Mouse (Mus musculus) heart, embryonic 12.5 days (tissue): ENCODE data around the gene Col4a1. TPM values are rescaled to one million over a fixed set of nuclear protein-coding genes. Genes with fewer than 3 reads are reported as not detected.

Source experiments
- ATAC-seq: fragments of 200-750 bp; cut with Nextera tagmentation; 2 replicates; pipeline ENCODE4 v1.8.0; 2017; ENCODE audit warnings: moderate TSS enrichment, moderate library complexity; ENCODE audit not compliant: insufficient number of reproducible peaks, low FRiP score
- H3K27ac ChIP-seq: fragments of 300-500 bp; sonication (generic); 2 replicates; pipeline ENCODE4 v1.5.1; 2016; ENCODE audit warnings: mild to moderate bottlenecking, moderate library complexity; ENCODE audit not compliant: poor library complexity, severe bottlenecking
- H3K27me3 ChIP-seq: fragments of 300-500 bp; sonication (generic); replicated peaks from 2 replicates; pipeline ENCODE4 v1.6.1; 2016; ENCODE audit warnings: mild to moderate bottlenecking, moderate library complexity
- H3K36me3 ChIP-seq: fragments of 300-500 bp; sonication (generic); 2 replicates; pipeline ENCODE4 v1.6.1; 2016; ENCODE audit warnings: mild to moderate bottlenecking, moderate library complexity
- H3K4me1 ChIP-seq: fragments of 300-500 bp; sonication (generic); replicated peaks from 2 replicates; pipeline ENCODE4 v1.6.1; 2016; ENCODE audit warnings: mild to moderate bottlenecking
- H3K4me2 ChIP-seq: fragments of 300-500 bp; sonication (generic); 2 replicates; pipeline ENCODE4 v1.6.1; 2016; ENCODE audit warnings: mild to moderate bottlenecking, moderate library complexity
- H3K4me3 ChIP-seq: fragments of 300-500 bp; sonication (generic); 2 replicates; pipeline ENCODE4 v1.5.1; 2016; ENCODE audit warnings: mild to moderate bottlenecking
- H3K9ac ChIP-seq: fragments of 300-500 bp; sonication (generic); 2 replicates; pipeline ENCODE4 v1.6.1; 2016; ENCODE audit warnings: mild to moderate bottlenecking, moderate library complexity
- H3K9me3 ChIP-seq: fragments of 300-500 bp; sonication (generic); replicated peaks from 2 replicates; pipeline ENCODE4 v1.6.1; 2016; ENCODE audit warnings: mild to moderate bottlenecking, moderate library complexity
- WGBS: fragments of 180-500 bp; shearing (Covaris S2); methylation state at CpG from one replicate; pipeline ENCODE4 v1.1.7; 2016; 5-methylcytosine and 5-hydroxymethylcytosine counted together
- polyA plus RNA-seq: library from polyadenylated mRNA; unstranded; fragments of >200 nt; fragmentation: Nextera tagmentation; extraction: Ambion mirVana; gene quantifications from 2 replicates; pipeline ENCODE4 v1.2.1, GENCODE M21; 2016

Col4a1 gene
- polyA plus RNA-seq, 1 experiment from 2014 or later, result 240 TPM

GRCm38 (mm10) chr8:11227421-11227820, 85.2 kb downstream of the Col4a1 start:
- Histone ChIP-seq H3K9ac (no peak overlapping the region), H3K27ac (no peak overlapping the region), H3K4me2 (no peak overlapping the region), H3K36me3 (peaks cover 84% of the 10 kb centered on the region), H3K4me3 (no peak overlapping the region), H3K4me1 (peaks cover 8% of the 10 kb centered on the region; the same call in 1 of the 2 replicates), H3K9me3 (no peaks in the 10 kb centered on the region), H3K27me3 (no peaks in the 10 kb centered on the region)
- WGBS, result 65% methylated on average over 7 of the region's 7 CpGs
- no peak for ATAC-seq

- no peak for ATAC-seq
- Histone ChIP-seq H3K27me3 (no peaks in the 10 kb centered on the region), H3K36me3 (peaks cover 86% of the 10 kb centered on the region), H3K27ac (no peak overlapping the region), H3K9me3 (no peaks in the 10 kb centered on the region), H3K4me2 (no peak overlapping the region), H3K4me3 (no peak overlapping the region), H3K4me1 (peaks cover 8% of the 10 kb centered on the region; the same call in 1 of the 2 replicates), H3K9ac (no peak overlapping the region)
- WGBS, result 86% methylated on average over 13 of the region's 13 CpGs
These were observed 86.8 kb downstream of the Col4a1 start for GRCm38 (mm10) chr8:11225577-11226434.

GRCm38 (mm10) chr8:11224178-11224577, 88.4 kb downstream of the Col4a1 start:
- ATAC-seq, result no peak
- H3K9ac ChIP-seq, result no peak overlapping the region
- H3K27ac ChIP-seq, result no peak overlapping the region
- no peak overlapping the region for H3K4me2 ChIP-seq
- WGBS, result 51% methylated on average over 7 of the region's 7 CpGs
- H3K4me1 ChIP-seq, result peaks cover 8% of the 10 kb centered on the region; the same call in 1 of the 2 replicates
- H3K36me3 ChIP-seq, result peaks cover 86% of the 10 kb centered on the region
- H3K4me3 ChIP-seq, result no peak overlapping the region
- no peaks in the 10 kb centered on the region for H3K9me3 ChIP-seq
- no peaks in the 10 kb centered on the region for H3K27me3 ChIP-seq

- no peak overlapping the region for H3K4me3 ChIP-seq
These were observed 91.3 kb downstream of the Col4a1 start for GRCm38 (mm10) chr8:11221353-11221752.

GRCm38 (mm10) chr8:11219282-11219681, 93.3 kb downstream of the Col4a1 start:
- H3K4me1 ChIP-seq, result peaks cover 3% of the 10 kb centered on the region; the same call in 1 of the 2 replicates
- 72% methylated on average over 6 of the region's 6 CpGs for WGBS
- no peak for ATAC-seq
- H3K4me2 ChIP-seq, result no peak overlapping the region
- peaks cover 93% of the 10 kb centered on the region for H3K36me3 ChIP-seq
- no peaks in the 10 kb centered on the region for H3K27me3 ChIP-seq
- H3K4me3 ChIP-seq, result no peak overlapping the region
- no peak overlapping the region for H3K27ac ChIP-seq
- H3K9ac ChIP-seq, result no peak overlapping the region
- no peaks in the 10 kb centered on the region for H3K9me3 ChIP-seq

More at GRCm38 (mm10) chr8:11221353-11221752, 91.3 kb downstream of the Col4a1 start:
- Histone ChIP-seq H3K4me2 (no peak overlapping the region), H3K9me3 (no peaks in the 10 kb centered on the region), H3K9ac (no peak overlapping the region), H3K27me3 (no peaks in the 10 kb centered on the region), H3K36me3 (peaks cover 92% of the 10 kb centered on the region), H3K27ac (no peak overlapping the region), H3K4me1 (peaks cover 8% of the 10 kb centered on the region; the same call in 1 of the 2 replicates)
- 86% methylated on average over 5 of the region's 5 CpGs for WGBS
- ATAC-seq, result no peak

- Histone ChIP-seq H3K27ac (no peak overlapping the region), H3K4me3 (no peak overlapping the region), H3K9ac (no peak overlapping the region), H3K9me3 (no peaks in the 10 kb centered on the region), H3K4me1 (no peaks in the 10 kb centered on the region), H3K27me3 (no peaks in the 10 kb centered on the region), H3K36me3 (peaks cover 96% of the 10 kb centered on the region), H3K4me2 (no peak overlapping the region)
- WGBS, result 41% methylated on average over 1 of the region's 1 CpGs
- ATAC-seq, result peak; percentile 52; the same call in 1 of the 2 replicates
These were observed 97.4 kb downstream of the Col4a1 start for GRCm38 (mm10) chr8:11215231-11215630.

- Histone ChIP-seq H3K36me3 (peaks cover 87% of the 10 kb centered on the region), H3K4me2 (no peak overlapping the region), H3K27ac (no peak overlapping the region), H3K9ac (no peak overlapping the region), H3K27me3 (no peaks in the 10 kb centered on the region), H3K9me3 (no peaks in the 10 kb centered on the region), H3K4me3 (no peak overlapping the region), H3K4me1 (no peaks in the 10 kb centered on the region)
- 60% methylated on average over 8 of the region's 8 CpGs for WGBS
- ATAC-seq, result no peak
These were observed 106.1 kb downstream of the Col4a1 start for GRCm38 (mm10) chr8:11206509-11206908.

- H3K36me3 ChIP-seq, result peaks cover 89% of the 10 kb centered on the region
- no peak overlapping the region for H3K27ac ChIP-seq
These were observed 107.1 kb downstream of the Col4a1 start for GRCm38 (mm10) chr8:11205532-11205931.

GRCm38 (mm10) chr8:11203260-11204110, 109.1 kb downstream of the Col4a1 start:
- no peaks in the 10 kb centered on the region for H3K9me3 ChIP-seq
- H3K4me1 ChIP-seq, result no peaks in the 10 kb centered on the region
- no peak overlapping the region for H3K4me3 ChIP-seq
- no peak for ATAC-seq
- H3K4me2 ChIP-seq, result no peak overlapping the region
- 86% methylated on average over 12 of the region's 12 CpGs for WGBS
- H3K36me3 ChIP-seq, result peaks cover 91% of the 10 kb centered on the region
- H3K9ac ChIP-seq, result no peak overlapping the region
- H3K27me3 ChIP-seq, result no peaks in the 10 kb centered on the region
- H3K27ac ChIP-seq, result no peak overlapping the region

More at GRCm38 (mm10) chr8:11205532-11205931, 107.1 kb downstream of the Col4a1 start:
- Histone ChIP-seq H3K27me3 (no peaks in the 10 kb centered on the region), H3K4me2 (no peak overlapping the region), H3K4me1 (no peaks in the 10 kb centered on the region), H3K9ac (no peak overlapping the region), H3K4me3 (no peak overlapping the region), H3K9me3 (no peaks in the 10 kb centered on the region)
- 66% methylated on average over 9 of the region's 9 CpGs for WGBS
- ATAC-seq, result no peak

- no peak overlapping the region for H3K27ac ChIP-seq
- no peaks in the 10 kb centered on the region for H3K27me3 ChIP-seq
- H3K36me3 ChIP-seq, result peaks cover 60% of the 10 kb centered on the region
- 70% methylated on average over 7 of the region's 7 CpGs for WGBS
- ATAC-seq, result no peak
- no peak overlapping the region for H3K4me3 ChIP-seq
- H3K9me3 ChIP-seq, result no peaks in the 10 kb centered on the region
- H3K4me2 ChIP-seq, result no peak overlapping the region
- H3K4me1 ChIP-seq, result peaks cover 3% of the 10 kb centered on the region; the same call in 1 of the 2 replicates
- H3K9ac ChIP-seq, result no peak overlapping the region
These were observed 114.0 kb downstream of the Col4a1 start for GRCm38 (mm10) chr8:11198650-11199049.

GRCm38 (mm10) chr8:11197988-11198387, 114.6 kb downstream of the Col4a1 start:
- H3K27ac ChIP-seq, result peak overlapping the region; percentile 53; the same call in 1 of the 2 replicates
- 67% methylated on average over 3 of the region's 3 CpGs for WGBS
- H3K4me3 ChIP-seq, result no peak overlapping the region
- H3K36me3 ChIP-seq, result peaks cover 53% of the 10 kb centered on the region
- no peak overlapping the region for H3K9ac ChIP-seq
- no peaks in the 10 kb centered on the region for H3K9me3 ChIP-seq
- H3K4me1 ChIP-seq, result peaks cover 3% of the 10 kb centered on the region; the same call in 1 of the 2 replicates
- no peak overlapping the region for H3K4me2 ChIP-seq
- H3K27me3 ChIP-seq, result no peaks in the 10 kb centered on the region
- no peak for ATAC-seq
